Mouse (Mus musculus): ENCODE results near the gene Sh3gl2. TPM values are rescaled to one million over a fixed set of nuclear protein-coding genes. Genes with fewer than 3 reads are reported as not detected.

Gene Sh3gl2
- polyA plus RNA-seq, 1 experiment from 2014 or later: 16.5 TPM

GRCm38 (mm10) chr4:85198431-85198830, 6.5 kb upstream of the Sh3gl2 start:
- H3K9me3 ChIP-seq (ENCODE audit: control insufficient read depth, low read length): no peaks in the 10 kb centered on the region
- 85% methylated on average over 9 of the region's 9 CpGs for WGBS
- no peak overlapping the region for H3K9ac ChIP-seq (ENCODE audit: low read depth, low read length)
- ATAC-seq (ENCODE audit: low FRiP score, low TSS enrichment): no peak
- H3K4me1 ChIP-seq (ENCODE audit: control insufficient read depth, insufficient read depth, low read length): no peaks in the 10 kb centered on the region
- H3K36me3 ChIP-seq (ENCODE audit: control insufficient read depth, insufficient read depth, low read length): no peaks in the 10 kb centered on the region
- peaks cover 2% of the 10 kb centered on the region; the same call in 1 of the 2 replicates for H3K27me3 ChIP-seq (ENCODE audit: control insufficient read depth, insufficient read depth, low read length)
- no peak overlapping the region for H3K27ac ChIP-seq (ENCODE audit: low read depth, low read length)
- no peak overlapping the region for H3K4me3 ChIP-seq (ENCODE audit: low read length)
- H3K4me2 ChIP-seq (replicated peaks; ENCODE audit: low read depth, low read length): no peak overlapping the region

- no peaks in the 10 kb centered on the region for H3K9me3 ChIP-seq (ENCODE audit: control insufficient read depth, low read length)
- H3K4me1 ChIP-seq (ENCODE audit: control insufficient read depth, insufficient read depth, low read length): 0 out of 2 replicates have a peak, but pooled peaks cover 3% of the 10 kb centered on the region
- no peak overlapping the region for H3K4me3 ChIP-seq (ENCODE audit: low read length)
- WGBS: 61% methylated on average over 7 of the region's 7 CpGs
- ATAC-seq (ENCODE audit: low FRiP score, low TSS enrichment): no peak
- H3K36me3 ChIP-seq (ENCODE audit: control insufficient read depth, insufficient read depth, low read length): no peaks in the 10 kb centered on the region
- peaks cover 28% of the 10 kb centered on the region for H3K27me3 ChIP-seq (ENCODE audit: control insufficient read depth, insufficient read depth, low read length)
- H3K9ac ChIP-seq (ENCODE audit: low read depth, low read length): no peak overlapping the region
- H3K27ac ChIP-seq (ENCODE audit: low read depth, low read length): no peak overlapping the region
- no peak overlapping the region for H3K4me2 ChIP-seq (replicated peaks; ENCODE audit: low read depth, low read length)
Observed at GRCm38 (mm10) chr4:85202582-85202981, 2.3 kb upstream of the Sh3gl2 start.

GRCm38 (mm10) chr4:85205636-85206211, 798 bp downstream of the Sh3gl2 start:
- peak; percentile 81 for ATAC-seq (ENCODE audit: low FRiP score, low TSS enrichment)

GRCm38 (mm10) chr4:85206675-85207400, 1.9 kb downstream of the Sh3gl2 start:
- H3K9ac ChIP-seq (ENCODE audit: low read depth, low read length): no peak overlapping the region
- H3K27ac ChIP-seq (ENCODE audit: low read depth, low read length): no peak overlapping the region
- no peak for ATAC-seq (ENCODE audit: low FRiP score, low TSS enrichment)
- H3K27me3 ChIP-seq (ENCODE audit: control insufficient read depth, insufficient read depth, low read length): peaks cover 29% of the 10 kb centered on the region
- no peak overlapping the region for H3K4me3 ChIP-seq (ENCODE audit: low read length)
- 0 out of 2 replicates have a peak, but pooled peaks cover 3% of the 10 kb centered on the region for H3K4me1 ChIP-seq (ENCODE audit: control insufficient read depth, insufficient read depth, low read length)
- 52% methylated on average over 3 of the region's 3 CpGs for WGBS
- no peak overlapping the region for H3K4me2 ChIP-seq (replicated peaks; ENCODE audit: low read depth, low read length)
- no peaks in the 10 kb centered on the region for H3K36me3 ChIP-seq (ENCODE audit: control insufficient read depth, insufficient read depth, low read length)
- no peaks in the 10 kb centered on the region for H3K9me3 ChIP-seq (ENCODE audit: control insufficient read depth, low read length)

More at GRCm38 (mm10) chr4:85205636-85206211, 798 bp downstream of the Sh3gl2 start:
- H3K4me3 ChIP-seq (ENCODE audit: low read length): peak overlapping the region; percentile 79
- peak overlapping the region; percentile 66 for H3K4me2 ChIP-seq (replicated peaks; ENCODE audit: low read depth, low read length)
- no peak overlapping the region for H3K27ac ChIP-seq (ENCODE audit: low read depth, low read length)
- H3K4me1 ChIP-seq (ENCODE audit: control insufficient read depth, insufficient read depth, low read length): 0 out of 2 replicates have a peak, but pooled peaks cover 3% of the 10 kb centered on the region
- H3K27me3 ChIP-seq (ENCODE audit: control insufficient read depth, insufficient read depth, low read length): peaks cover 29% of the 10 kb centered on the region
- no peaks in the 10 kb centered on the region for H3K9me3 ChIP-seq (ENCODE audit: control insufficient read depth, low read length)
- no peaks in the 10 kb centered on the region for H3K36me3 ChIP-seq (ENCODE audit: control insufficient read depth, insufficient read depth, low read length)
- H3K9ac ChIP-seq (ENCODE audit: low read depth, low read length): peak overlapping the region; percentile 65
- under 1% methylated on average over 42 of the region's 43 CpGs for WGBS

GRCm38 (mm10) chr4:85207515-85207914, 2.6 kb downstream of the Sh3gl2 start:
- no peaks in the 10 kb centered on the region for H3K36me3 ChIP-seq (ENCODE audit: control insufficient read depth, insufficient read depth, low read length)
- H3K27ac ChIP-seq (ENCODE audit: low read depth, low read length): no peak overlapping the region
- no peak overlapping the region for H3K4me3 ChIP-seq (ENCODE audit: low read length)
- no peak overlapping the region for H3K4me2 ChIP-seq (replicated peaks; ENCODE audit: low read depth, low read length)
- no peak overlapping the region for H3K9ac ChIP-seq (ENCODE audit: low read depth, low read length)
- peaks cover 29% of the 10 kb centered on the region for H3K27me3 ChIP-seq (ENCODE audit: control insufficient read depth, insufficient read depth, low read length)
- WGBS: 89% methylated on average over 9 of the region's 9 CpGs
- no peak for ATAC-seq (ENCODE audit: low FRiP score, low TSS enrichment)
- no peaks in the 10 kb centered on the region for H3K9me3 ChIP-seq (ENCODE audit: control insufficient read depth, low read length)
- H3K4me1 ChIP-seq (ENCODE audit: control insufficient read depth, insufficient read depth, low read length): 0 out of 2 replicates have a peak, but pooled peaks cover 3% of the 10 kb centered on the region

GRCm38 (mm10) chr4:85208531-85208930, 3.6 kb downstream of the Sh3gl2 start:
- H3K4me1 ChIP-seq (ENCODE audit: control insufficient read depth, insufficient read depth, low read length): 0 out of 2 replicates have a peak, but pooled peaks cover 3% of the 10 kb centered on the region
- no peak for ATAC-seq (ENCODE audit: low FRiP score, low TSS enrichment)
- peaks cover 26% of the 10 kb centered on the region for H3K27me3 ChIP-seq (ENCODE audit: control insufficient read depth, insufficient read depth, low read length)
- H3K27ac ChIP-seq (ENCODE audit: low read depth, low read length): no peak overlapping the region
- no peak overlapping the region for H3K4me3 ChIP-seq (ENCODE audit: low read length)
- WGBS: 78% methylated on average over 1 of the region's 1 CpGs
- no peaks in the 10 kb centered on the region for H3K9me3 ChIP-seq (ENCODE audit: control insufficient read depth, low read length)
- H3K36me3 ChIP-seq (ENCODE audit: control insufficient read depth, insufficient read depth, low read length): no peaks in the 10 kb centered on the region
- no peak overlapping the region for H3K9ac ChIP-seq (ENCODE audit: low read depth, low read length)
- no peak overlapping the region for H3K4me2 ChIP-seq (replicated peaks; ENCODE audit: low read depth, low read length)

- ATAC-seq (ENCODE audit: low FRiP score, low TSS enrichment): no peak
- WGBS: 84% methylated on average over 3 of the region's 3 CpGs
- Histone ChIP-seq H3K27ac (ENCODE audit: low read depth, low read length) (no peak overlapping the region), H3K27me3 (ENCODE audit: control insufficient read depth, insufficient read depth, low read length) (peaks cover 10% of the 10 kb centered on the region), H3K4me3 (ENCODE audit: low read length) (no peak overlapping the region), H3K9ac (ENCODE audit: low read depth, low read length) (no peak overlapping the region), H3K4me1 (ENCODE audit: control insufficient read depth, insufficient read depth, low read length) (no peaks in the 10 kb centered on the region), H3K9me3 (ENCODE audit: control insufficient read depth, low read length) (no peaks in the 10 kb centered on the region), H3K4me2 (replicated peaks; ENCODE audit: low read depth, low read length) (no peak overlapping the region), H3K36me3 (ENCODE audit: control insufficient read depth, insufficient read depth, low read length) (no peaks in the 10 kb centered on the region)
Observed at GRCm38 (mm10) chr4:85210953-85211352, 6.0 kb downstream of the Sh3gl2 start.

- Histone ChIP-seq H3K36me3 (ENCODE audit: control insufficient read depth, insufficient read depth, low read length) (no peaks in the 10 kb centered on the region), H3K4me3 (ENCODE audit: low read length) (no peak overlapping the region), H3K9ac (ENCODE audit: low read depth, low read length) (no peak overlapping the region), H3K27me3 (ENCODE audit: control insufficient read depth, insufficient read depth, low read length) (no peaks in the 10 kb centered on the region), H3K9me3 (ENCODE audit: control insufficient read depth, low read length) (no peaks in the 10 kb centered on the region), H3K4me2 (replicated peaks; ENCODE audit: low read depth, low read length) (no peak overlapping the region), H3K4me1 (ENCODE audit: control insufficient read depth, insufficient read depth, low read length) (no peaks in the 10 kb centered on the region), H3K27ac (ENCODE audit: low read depth, low read length) (no peak overlapping the region)
- 72% methylated on average over 4 of the region's 4 CpGs for WGBS
- no peak for ATAC-seq (ENCODE audit: low FRiP score, low TSS enrichment)
Observed at GRCm38 (mm10) chr4:85217003-85217402, 12.1 kb downstream of the Sh3gl2 start.

- 0 out of 2 replicates have a peak, but pooled peaks cover 5% of the 10 kb centered on the region for H3K4me1 ChIP-seq (ENCODE audit: control insufficient read depth, insufficient read depth, low read length)
- no peaks in the 10 kb centered on the region for H3K9me3 ChIP-seq (ENCODE audit: control insufficient read depth, low read length)
- H3K36me3 ChIP-seq (ENCODE audit: control insufficient read depth, insufficient read depth, low read length): no peaks in the 10 kb centered on the region
- 42% methylated on average over 5 of the region's 5 CpGs for WGBS
- H3K4me2 ChIP-seq (replicated peaks; ENCODE audit: low read depth, low read length): no peak overlapping the region
- H3K4me3 ChIP-seq (ENCODE audit: low read length): no peak overlapping the region
- H3K27me3 ChIP-seq (ENCODE audit: control insufficient read depth, insufficient read depth, low read length): no peaks in the 10 kb centered on the region
- no peak overlapping the region for H3K9ac ChIP-seq (ENCODE audit: low read depth, low read length)
- H3K27ac ChIP-seq (ENCODE audit: low read depth, low read length): no peak overlapping the region
- ATAC-seq (ENCODE audit: low FRiP score, low TSS enrichment): peak; percentile 43; the same call in 1 of the 2 replicates
Observed at GRCm38 (mm10) chr4:85222716-85223115, 17.8 kb downstream of the Sh3gl2 start.
